Mouse (Mus musculus): ENCODE measurements at regions not wholly inside any gene's neighbourhood (a gene's known extent, or its start where the extent isn't known, plus 50 kb on each side); places are given as distances from the start of the nearest gene placed in this dataset.
A peak's percentile ranks its signal among the peaks of the same experiment; 100 is the strongest.

DNA sequence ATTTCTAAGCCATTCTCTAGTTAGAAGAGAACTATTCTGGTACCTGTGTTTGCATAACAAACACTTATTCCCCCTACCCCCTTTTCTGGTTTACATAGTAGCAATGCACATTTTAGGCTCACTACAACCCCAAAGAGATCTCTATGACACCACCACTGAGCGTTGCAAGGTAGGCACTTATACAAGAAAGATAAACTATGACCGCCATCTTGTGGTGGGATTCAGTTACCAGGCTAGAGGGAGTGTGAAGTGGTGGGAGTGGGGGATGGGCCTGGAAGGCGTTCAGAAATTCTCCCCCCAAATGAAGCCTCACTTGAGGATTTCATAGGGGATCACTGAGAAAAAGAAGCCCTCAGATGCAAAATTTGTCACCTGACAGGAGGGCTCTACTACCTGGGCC lies 64.4 kb upstream of the Fst start:
- 34% methylated on average over 3 of the region's 3 CpGs for WGBS (ENCODE audit: insufficient replicate concordance)
- peak; percentile 65; the same call in 1 of the 2 replicates for ATAC-seq

DNA sequence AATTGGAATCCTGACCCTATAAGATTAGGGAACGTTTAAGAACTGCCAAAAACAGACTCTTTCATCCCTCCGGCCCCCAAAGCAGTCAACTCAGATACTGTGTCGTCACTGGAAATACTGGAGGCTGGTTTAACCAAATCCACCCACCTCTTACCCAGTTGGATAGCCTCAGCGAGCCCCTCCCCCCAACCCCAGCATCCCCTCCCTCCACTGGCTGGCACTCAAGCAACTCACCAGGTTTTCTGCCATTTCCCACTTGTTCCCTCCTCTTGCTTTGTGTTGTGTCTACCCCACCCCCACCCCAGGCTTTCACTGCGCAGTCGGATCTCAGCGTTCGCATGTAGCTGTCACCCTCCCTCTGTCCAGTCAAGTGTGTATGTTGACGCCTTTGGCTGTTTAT lies 68.1 kb upstream of the Fst start:
- Histone ChIP-seq H3K36me3 (replicated peaks; ENCODE audit: insufficient read depth, low read length) (no peaks in the 10 kb centered on the region), H3K27ac (ENCODE audit: low read depth) (no peak overlapping the region), H3K4me1 (ENCODE audit: insufficient read depth) (no peaks in the 10 kb centered on the region), H3K4me3 (ENCODE audit: low read depth, low read length) (no peak overlapping the region), H3K9me3 (ENCODE audit: low read length) (no peaks in the 10 kb centered on the region), H3K9ac (replicated peaks) (no peak overlapping the region), H3K4me2 (ENCODE audit: low read depth, low read length) (no peak overlapping the region), H3K27me3 (ENCODE audit: insufficient read depth, low read length) (no peaks in the 10 kb centered on the region)
- 68% methylated on average over 9 of the region's 9 CpGs for WGBS (ENCODE audit: insufficient replicate concordance)
- no peak for DNase-seq
- no peak for TF ChIP-seq EP300 (IDR thresholded peaks at IDR 0.05; ENCODE audit: low read depth)
- no peak for ATAC-seq

More for the DNA sequence above, 64.4 kb upstream of the Fst start:
- no peak overlapping the region for H3K4me3 ChIP-seq (ENCODE audit: low read depth, low read length)
- H3K4me1 ChIP-seq (ENCODE audit: insufficient read depth) = no peaks in the 10 kb centered on the region
- H3K36me3 ChIP-seq (replicated peaks; ENCODE audit: insufficient read depth, low read length) = no peaks in the 10 kb centered on the region
- TF ChIP-seq CTCF (IDR thresholded peaks at IDR 0.05; ENCODE audit: low read depth) (peak; percentile 65), EP300 (IDR thresholded peaks at IDR 0.05; ENCODE audit: low read depth) (no peak)
- no peaks in the 10 kb centered on the region for H3K27me3 ChIP-seq (ENCODE audit: insufficient read depth, low read length)
- H3K27ac ChIP-seq (ENCODE audit: low read depth) = no peak overlapping the region
- H3K4me2 ChIP-seq (ENCODE audit: low read depth, low read length) = no peak overlapping the region
- H3K9ac ChIP-seq (replicated peaks) = no peak overlapping the region
- H3K9me3 ChIP-seq (ENCODE audit: low read length) = no peaks in the 10 kb centered on the region
- DNase-seq = peak; percentile 34

DNA sequence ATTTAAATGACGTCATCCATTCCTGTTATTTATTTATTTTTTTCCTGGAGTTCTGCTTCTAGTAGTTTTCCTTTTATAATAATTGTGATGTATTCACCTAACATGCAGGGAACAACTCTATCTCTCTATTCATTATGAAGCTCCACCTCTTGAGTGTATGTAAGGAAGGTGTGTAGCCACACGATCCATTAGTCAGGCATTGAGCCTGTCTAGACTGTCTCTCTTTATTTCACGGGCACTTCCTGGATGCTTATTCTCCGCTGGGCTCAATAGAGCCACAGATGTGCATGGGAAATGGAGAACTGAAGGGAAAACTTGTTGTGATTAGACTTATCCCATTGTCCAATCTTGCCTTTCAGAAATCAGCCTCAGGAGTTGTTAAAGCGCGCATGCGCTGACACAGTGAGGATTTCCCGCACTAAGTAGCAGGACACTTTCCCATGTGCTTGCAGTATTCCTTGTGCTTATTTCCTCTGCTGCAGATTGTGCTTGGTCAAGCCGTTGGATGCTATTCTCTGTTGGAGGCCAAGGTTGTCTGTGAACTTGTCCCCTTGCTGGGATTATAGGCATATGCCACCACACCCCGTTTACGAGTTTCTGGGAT lies 71.5 kb upstream of the Fst start:
- no peak for ATAC-seq
- Histone ChIP-seq H3K36me3 (replicated peaks; ENCODE audit: insufficient read depth, low read length) (no peaks in the 10 kb centered on the region), H3K27ac (ENCODE audit: low read depth) (no peak overlapping the region), H3K9ac (replicated peaks) (no peak overlapping the region), H3K4me1 (ENCODE audit: insufficient read depth) (no peaks in the 10 kb centered on the region), H3K9me3 (ENCODE audit: low read length) (no peaks in the 10 kb centered on the region), H3K4me3 (ENCODE audit: low read depth, low read length) (no peak overlapping the region), H3K4me2 (ENCODE audit: low read depth, low read length) (no peak overlapping the region), H3K27me3 (ENCODE audit: insufficient read depth, low read length) (no peaks in the 10 kb centered on the region)
- WGBS (ENCODE audit: insufficient replicate concordance) = 86% methylated on average over 11 of the region's 11 CpGs
- TF ChIP-seq CTCF (IDR thresholded peaks at IDR 0.05; ENCODE audit: low read depth) (no peak), EP300 (IDR thresholded peaks at IDR 0.05; ENCODE audit: low read depth) (no peak)
- DNase-seq = no peak

DNA sequence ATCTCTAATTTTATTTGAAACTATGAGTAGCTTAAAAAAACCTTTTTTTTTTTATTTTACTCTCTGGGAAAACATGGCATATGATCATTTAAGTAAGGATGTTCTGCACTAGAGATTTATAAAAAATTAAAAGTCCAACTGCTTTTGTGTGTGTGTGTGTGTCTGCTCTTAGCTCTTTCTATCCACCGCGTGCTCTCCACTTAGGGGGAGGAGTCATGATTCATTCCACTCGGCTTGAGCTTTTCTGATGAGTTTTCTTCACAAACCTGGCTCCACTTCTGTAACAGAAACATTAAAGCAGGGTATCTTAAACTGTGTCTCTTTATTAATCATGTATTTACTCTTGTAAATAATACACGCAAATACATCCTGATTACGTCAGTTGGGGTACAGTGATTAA lies 73.0 kb upstream of the Fst start:
- H3K9me3 ChIP-seq (ENCODE audit: low read length) = no peaks in the 10 kb centered on the region
- H3K36me3 ChIP-seq (replicated peaks; ENCODE audit: insufficient read depth, low read length) = no peaks in the 10 kb centered on the region
- ATAC-seq (no peak), DNase-seq (no peak)
- H3K27me3 ChIP-seq (ENCODE audit: insufficient read depth, low read length) = no peaks in the 10 kb centered on the region
- H3K4me2 ChIP-seq (ENCODE audit: low read depth, low read length) = no peak overlapping the region
- TF ChIP-seq CTCF (IDR thresholded peaks at IDR 0.05; ENCODE audit: low read depth) (no peak), EP300 (IDR thresholded peaks at IDR 0.05; ENCODE audit: low read depth) (no peak)
- H3K4me1 ChIP-seq (ENCODE audit: insufficient read depth) = no peaks in the 10 kb centered on the region
- no peak overlapping the region for H3K4me3 ChIP-seq (ENCODE audit: low read depth, low read length)
- H3K27ac ChIP-seq (ENCODE audit: low read depth) = no peak overlapping the region
- 80% methylated on average over 5 of the region's 5 CpGs for WGBS (ENCODE audit: insufficient replicate concordance)
- no peak overlapping the region for H3K9ac ChIP-seq (replicated peaks)

DNA sequence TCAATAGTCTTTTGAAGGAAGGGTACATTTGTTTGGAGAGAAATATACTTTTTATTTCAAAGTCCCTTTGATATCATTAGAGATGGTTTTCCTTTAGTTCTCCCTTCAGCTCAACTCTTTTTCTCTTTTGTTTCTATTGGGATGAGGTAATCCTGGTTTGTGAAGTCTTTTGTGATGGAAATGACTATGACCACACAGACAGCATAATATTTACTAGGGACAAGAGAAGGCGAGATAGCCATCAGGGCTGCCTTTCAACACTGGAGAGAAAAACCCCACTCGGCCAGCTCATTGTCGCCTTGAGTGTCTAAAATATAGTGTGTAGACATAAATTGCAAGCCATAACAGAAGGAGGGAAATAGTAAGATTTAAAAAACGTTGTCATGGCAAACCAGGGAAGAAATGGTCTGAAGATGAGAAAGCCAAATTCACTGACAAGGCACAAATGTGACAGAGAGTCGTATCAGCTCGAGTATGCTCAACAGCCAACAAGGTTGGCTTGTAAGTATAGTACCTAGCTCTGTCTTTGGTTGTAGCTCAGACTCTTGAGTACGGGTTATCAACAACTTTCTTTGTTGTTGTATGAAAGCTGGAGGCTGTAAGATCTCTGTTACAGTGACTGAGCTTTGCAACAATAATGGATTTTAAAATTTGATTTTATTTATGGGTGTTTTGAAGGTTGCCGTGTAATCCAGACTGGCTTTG lies 73.8 kb upstream of the Fst start:
- Histone ChIP-seq H3K36me3 (replicated peaks; ENCODE audit: insufficient read depth, low read length) (no peaks in the 10 kb centered on the region), H3K4me1 (ENCODE audit: insufficient read depth) (no peaks in the 10 kb centered on the region), H3K9me3 (ENCODE audit: low read length) (no peaks in the 10 kb centered on the region), H3K27ac (ENCODE audit: low read depth) (no peak overlapping the region), H3K4me2 (ENCODE audit: low read depth, low read length) (no peak overlapping the region), H3K9ac (replicated peaks) (no peak overlapping the region), H3K4me3 (ENCODE audit: low read depth, low read length) (no peak overlapping the region), H3K27me3 (ENCODE audit: insufficient read depth, low read length) (no peaks in the 10 kb centered on the region)
- 78% methylated on average over 8 of the region's 8 CpGs for WGBS (ENCODE audit: insufficient replicate concordance)
- TF ChIP-seq EP300 (IDR thresholded peaks at IDR 0.05; ENCODE audit: low read depth) = no peak
- no peak for TF ChIP-seq CTCF (IDR thresholded peaks at IDR 0.05; ENCODE audit: low read depth)
- ATAC-seq (no peak), DNase-seq (no peak)

DNA sequence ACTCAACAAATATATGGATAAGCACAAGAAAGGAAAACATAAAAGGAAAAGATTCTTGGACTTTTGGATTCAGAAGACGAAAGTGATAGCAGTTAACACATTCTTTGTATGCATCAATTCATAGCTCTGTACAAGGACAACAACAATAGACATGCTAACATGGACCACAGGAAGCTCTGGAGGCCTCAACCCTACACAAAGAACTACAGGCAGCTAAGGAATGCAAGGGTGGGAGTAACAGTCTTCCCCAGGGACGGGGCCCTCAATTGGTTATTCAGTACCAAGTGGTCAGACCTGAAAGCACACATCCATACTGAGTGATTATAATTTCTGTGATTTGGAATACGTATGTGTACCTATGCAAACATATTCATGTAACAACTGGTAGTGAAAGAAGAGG lies 75.8 kb upstream of the Fst start:
- WGBS (ENCODE audit: insufficient replicate concordance) = 59% methylated on average over 3 of the region's 3 CpGs
- Histone ChIP-seq H3K9me3 (ENCODE audit: low read length) (no peaks in the 10 kb centered on the region), H3K36me3 (replicated peaks; ENCODE audit: insufficient read depth, low read length) (no peaks in the 10 kb centered on the region), H3K4me1 (ENCODE audit: insufficient read depth) (no peaks in the 10 kb centered on the region), H3K4me3 (ENCODE audit: low read depth, low read length) (no peak overlapping the region), H3K9ac (replicated peaks) (no peak overlapping the region), H3K27ac (ENCODE audit: low read depth) (no peak overlapping the region), H3K4me2 (ENCODE audit: low read depth, low read length) (no peak overlapping the region), H3K27me3 (ENCODE audit: insufficient read depth, low read length) (no peaks in the 10 kb centered on the region)
- ATAC-seq (no peak), DNase-seq (no peak)
- TF ChIP-seq EP300 (IDR thresholded peaks at IDR 0.05; ENCODE audit: low read depth) = no peak
- no peak for TF ChIP-seq CTCF (IDR thresholded peaks at IDR 0.05; ENCODE audit: low read depth)
